Mouse (Mus musculus): ENCODE results near the gene Bag6. TPM values are rescaled to one million over a fixed set of nuclear protein-coding genes. Genes with fewer than 3 reads are reported as not detected.

Gene Bag6
- 82.5 and 82.6 TPM in 2 replicates for polyA plus RNA-seq (2015; fragmentation: Nextera tagmentation; extraction: Ambion mirVana)

DNA sequence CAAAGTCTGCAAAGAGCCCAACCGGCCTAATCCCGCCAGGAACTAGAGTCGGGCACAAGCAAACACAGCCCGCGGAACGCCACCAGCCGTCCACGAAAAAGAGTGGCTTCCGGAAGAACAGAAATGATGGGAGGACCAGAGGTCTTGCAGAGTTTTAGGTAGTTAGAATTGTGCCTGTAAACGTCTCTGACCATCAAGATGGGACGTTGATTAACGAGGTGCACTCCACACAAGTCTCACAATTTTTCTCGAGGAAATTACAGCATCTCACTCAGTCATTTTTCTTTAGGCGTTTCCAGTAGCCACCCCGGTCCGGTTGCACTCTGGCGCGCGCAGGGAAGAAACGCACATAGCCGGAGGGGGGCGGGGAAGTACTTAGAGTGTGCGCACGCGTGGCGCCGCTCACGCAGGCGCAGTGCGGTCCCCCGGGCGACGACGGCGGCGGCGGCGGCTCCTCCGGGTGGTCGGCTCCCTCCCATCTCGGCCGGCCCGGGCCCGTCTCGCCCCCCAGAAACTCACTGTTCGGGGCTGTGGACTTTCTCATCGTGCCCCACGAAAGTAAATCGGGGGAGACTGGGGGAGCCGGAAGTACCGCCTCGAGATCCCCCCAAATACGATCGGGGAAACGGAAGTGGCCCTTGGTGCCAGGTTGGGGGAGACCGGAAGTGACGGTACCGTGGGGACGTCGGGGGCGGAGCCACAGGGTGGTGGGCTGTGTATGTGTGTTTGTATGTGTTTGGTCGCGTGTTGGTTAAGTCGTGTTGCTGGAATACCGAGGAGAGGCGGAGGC is at the start of gene Bag6:
Gene Bag6 (plus strand): TSS at position 378 of the 790 bp plus-strand sequence.
- peak within 1 kb of the TSS; percentile 79 for H3K4me3 ChIP-seq
- under 1% methylated on average over 66 of the region's 66 CpGs for WGBS
- peaks cover 28% of the 10 kb centered on the region for H3K4me1 ChIP-seq
- H3K9me3 ChIP-seq (replicated peaks), result no peaks in the 10 kb centered on the region
- peak within 1 kb of the TSS; percentile 95 for H3K27ac ChIP-seq
- no peaks in the 10 kb centered on the region for H3K27me3 ChIP-seq
- H3K9ac ChIP-seq, result peak within 1 kb of the TSS; percentile 87
- peak; percentile 94 for ATAC-seq
- H3K36me3 ChIP-seq (ENCODE audit: poor library complexity, severe bottlenecking), result peaks cover 21% of the 10 kb centered on the region
- H3K4me2 ChIP-seq, result peak within 1 kb of the TSS; percentile 82

DNA sequence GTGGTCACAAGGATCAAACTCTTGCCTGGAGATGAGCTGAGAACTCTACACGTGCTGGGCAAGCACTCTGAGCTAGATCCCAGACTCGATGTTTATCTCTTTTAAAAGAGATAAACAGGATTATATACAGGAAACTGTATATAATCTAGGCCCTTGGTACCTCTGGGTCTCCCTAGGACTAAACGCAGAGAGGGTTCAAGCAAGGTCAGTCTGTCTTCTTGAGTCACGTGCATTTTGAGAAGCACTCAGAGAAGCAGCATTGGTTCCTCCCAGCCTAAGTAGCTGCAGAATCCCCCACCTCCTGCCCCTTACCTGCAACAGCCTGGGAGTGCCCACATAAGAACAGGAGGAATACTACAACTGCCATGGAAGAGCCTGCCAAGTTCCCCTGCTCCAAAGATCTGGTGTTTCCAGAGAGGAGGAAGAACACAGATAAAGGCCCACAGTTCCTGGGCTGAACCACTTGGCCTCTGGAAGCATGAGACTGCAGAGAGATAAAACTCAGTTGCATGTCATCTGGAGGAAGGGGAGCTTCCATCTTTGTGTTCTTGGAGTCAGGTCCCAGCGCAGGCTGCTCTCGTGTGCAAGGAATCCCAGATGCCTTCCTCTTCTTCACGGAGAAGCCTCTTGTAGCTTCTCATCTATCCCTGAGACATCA is 49.6 kb upstream of the Bag6 start, which contains the start of gene Ly6g6f:
Gene Ly6g6f (minus strand): TSS at position 403 of the 658 bp plus-strand sequence.
- Histone ChIP-seq H3K4me2 (no peak within 1 kb of the TSS), H3K27me3 (0 out of 2 replicates have a peak, but pooled peaks cover 3% of the 10 kb centered on the region), H3K27ac (no peak within 1 kb of the TSS), H3K4me1 (peaks cover 12% of the 10 kb centered on the region), H3K4me3 (no peak within 1 kb of the TSS), H3K9ac (no peak within 1 kb of the TSS), H3K9me3 (replicated peaks) (no peaks in the 10 kb centered on the region), H3K36me3 (ENCODE audit: poor library complexity, severe bottlenecking) (no peaks in the 10 kb centered on the region)
- no peak for ATAC-seq
- 85% methylated on average over 7 of the region's 7 CpGs for WGBS

DNA sequence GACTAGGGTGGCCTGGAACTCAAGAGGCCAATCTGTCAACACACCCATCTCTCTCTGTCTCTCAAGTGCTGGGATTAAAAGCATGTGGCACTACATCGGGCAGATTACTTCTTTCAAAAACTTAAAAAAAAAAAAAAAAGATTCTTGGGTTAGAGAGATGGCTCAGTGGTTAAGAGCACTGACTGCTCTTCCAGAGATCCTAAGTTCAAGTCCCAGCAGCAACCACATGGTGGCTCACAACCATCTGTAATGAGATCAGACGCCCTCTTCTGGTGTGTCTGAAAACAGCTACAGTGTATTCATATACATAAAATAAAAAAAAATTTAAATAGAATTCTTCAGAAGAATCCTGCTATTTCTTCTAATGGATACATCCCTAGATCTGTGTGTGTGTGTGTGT is 46.8 kb upstream of the Bag6 start:
- Histone ChIP-seq H3K27ac (no peak overlapping the region), H3K4me1 (peaks cover 19% of the 10 kb centered on the region), H3K4me2 (no peak overlapping the region), H3K9ac (no peak overlapping the region), H3K36me3 (ENCODE audit: poor library complexity, severe bottlenecking) (peaks cover 17% of the 10 kb centered on the region), H3K4me3 (no peak overlapping the region), H3K9me3 (replicated peaks) (no peaks in the 10 kb centered on the region), H3K27me3 (0 out of 2 replicates have a peak, but pooled peaks cover 3% of the 10 kb centered on the region)
- whole genome bisulfite sequencing, result 61% methylated on average over 2 of the region's 2 CpGs
- no peak for ATAC-seq

DNA sequence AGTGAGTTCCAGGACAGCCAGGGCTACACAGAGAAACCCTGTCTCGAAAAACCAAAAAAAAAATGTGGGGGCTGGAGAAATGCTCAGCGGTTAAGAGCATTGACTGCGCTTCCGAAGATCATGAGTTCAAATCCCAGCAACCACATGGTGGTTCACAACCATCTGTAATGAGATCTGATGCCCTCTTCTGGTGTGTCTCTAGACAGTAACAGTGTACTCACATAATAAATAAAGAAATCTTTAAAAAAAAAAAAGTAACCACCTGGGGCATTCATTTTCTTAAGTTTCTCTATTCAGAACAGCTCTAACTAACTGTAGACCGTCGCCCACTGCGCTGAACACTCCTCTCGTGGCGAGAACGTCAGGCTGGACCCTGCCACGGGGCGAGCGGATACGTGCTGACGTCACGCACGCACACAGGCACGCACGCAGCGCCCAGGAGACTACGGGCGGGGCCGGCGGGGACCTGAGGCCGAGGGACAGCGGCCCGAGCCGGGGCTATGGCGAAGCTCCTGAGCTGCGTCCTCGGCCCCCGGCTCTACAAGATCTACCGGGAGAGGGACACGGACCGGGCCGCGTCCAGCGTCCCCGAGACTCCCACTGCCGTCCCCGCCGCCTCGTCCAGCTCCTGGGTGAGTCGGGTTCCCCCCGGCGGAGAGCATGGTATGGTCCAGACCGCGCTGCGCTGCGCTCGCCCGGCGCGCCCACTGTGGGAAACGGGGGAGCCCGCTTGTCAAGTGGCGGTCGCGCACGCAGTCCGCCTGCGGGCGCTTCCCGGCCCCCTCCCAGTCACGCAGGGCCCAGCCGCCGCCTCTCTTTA is 45.9 kb upstream of the Bag6 start, which contains the start of gene Abhd16a:
Gene Abhd16a (plus strand): TSS at position 439 of the 820 bp plus-strand sequence.
- WGBS, result 4% methylated on average over 52 of the region's 67 CpGs
- 0 out of 2 replicates have a peak, but pooled peaks cover 3% of the 10 kb centered on the region for H3K27me3 ChIP-seq

DNA sequence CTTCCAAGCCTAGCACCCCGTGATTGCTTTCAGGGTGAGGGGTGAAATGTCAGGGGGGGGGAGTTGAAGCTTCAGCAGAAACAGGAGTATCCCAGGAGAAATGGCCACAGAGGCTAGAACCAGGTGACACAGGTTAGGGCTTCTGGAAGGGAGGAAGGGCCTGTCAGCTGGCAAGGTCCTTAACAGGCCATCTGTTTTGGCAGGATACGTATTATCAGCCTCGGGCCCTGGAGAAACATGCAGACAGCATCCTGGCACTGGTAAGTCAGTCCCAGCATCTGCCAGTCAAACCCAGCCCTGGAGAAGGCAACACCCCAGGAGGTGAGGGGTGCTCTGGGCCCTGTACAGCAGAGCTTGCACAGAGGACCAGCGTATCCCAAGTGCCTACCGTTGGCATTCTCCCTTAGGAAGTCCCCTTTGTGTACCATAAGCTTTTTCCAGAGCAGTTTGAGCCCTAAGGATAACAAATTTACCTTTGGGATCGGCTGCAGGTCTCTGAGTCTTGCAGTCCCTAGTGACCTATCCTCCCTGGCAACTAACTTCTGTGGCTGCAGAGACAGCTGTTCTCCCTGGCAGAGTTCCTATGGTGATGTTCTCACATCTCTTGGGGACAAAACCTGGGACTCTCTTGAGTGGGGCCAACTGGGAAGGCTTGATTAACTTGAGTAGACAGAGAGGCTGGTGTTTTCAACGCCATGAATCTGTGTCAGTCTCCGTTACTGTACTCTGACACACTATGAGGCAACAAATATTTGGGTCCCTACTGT is 44.6 kb upstream of the Bag6 start:
- peak overlapping the region; percentile 96 for H3K27ac ChIP-seq
- 0 out of 2 replicates have a peak, but pooled peaks have one; percentile 13 for ATAC-seq

More for the DNA sequence above, 45.9 kb upstream of the Bag6 start, which contains the start of gene Abhd16a:
- peak within 1 kb of the TSS; percentile 69 for H3K4me2 ChIP-seq
- peaks cover 19% of the 10 kb centered on the region for H3K4me1 ChIP-seq
- H3K9ac ChIP-seq, result peak within 1 kb of the TSS; percentile 90
- peak; percentile 98 for ATAC-seq
- no peaks in the 10 kb centered on the region for H3K9me3 ChIP-seq (replicated peaks)
- H3K27ac ChIP-seq, result peak within 1 kb of the TSS; percentile 96
- H3K4me3 ChIP-seq, result peak within 1 kb of the TSS; percentile 60
- H3K36me3 ChIP-seq (ENCODE audit: poor library complexity, severe bottlenecking), result peaks cover 25% of the 10 kb centered on the region

DNA sequence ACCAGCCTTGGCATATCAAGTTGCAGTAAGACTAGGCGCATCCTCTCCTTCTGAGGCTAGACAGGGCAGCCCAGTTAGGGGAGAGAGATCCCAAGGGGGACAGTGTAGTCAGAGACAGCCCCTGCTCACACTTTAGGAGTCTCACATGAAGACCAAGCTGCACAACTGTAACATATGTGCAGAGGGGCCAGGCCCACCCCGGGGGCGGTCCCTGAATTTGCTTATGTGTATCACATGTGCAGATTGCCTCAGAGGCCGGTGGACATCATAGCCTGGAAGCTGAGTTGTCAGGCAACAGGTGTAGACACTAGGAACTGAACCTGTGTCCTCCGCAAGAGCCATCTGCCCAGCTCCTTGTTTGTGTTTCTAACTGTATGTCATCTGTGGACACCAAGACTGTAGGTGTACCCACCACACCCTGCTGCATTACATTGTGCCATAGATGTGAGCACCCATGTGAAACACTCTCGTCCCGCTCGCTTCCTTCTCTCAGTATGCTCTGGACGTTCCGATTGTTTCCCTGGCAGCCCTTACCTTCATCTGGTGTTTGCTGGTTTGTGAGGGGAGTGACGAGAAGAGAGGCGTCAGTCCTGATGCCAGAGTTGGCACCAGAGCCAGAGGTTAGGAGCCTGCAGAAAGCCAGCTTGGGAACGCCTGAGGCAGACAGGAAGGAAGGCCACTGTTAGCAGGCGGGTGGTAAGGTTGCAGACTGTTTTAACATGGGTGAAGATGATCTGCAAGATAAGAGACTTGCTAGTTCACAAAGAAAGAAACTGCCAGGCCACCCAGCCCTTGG is 42.4 kb upstream of the Bag6 start:
- no peaks in the 10 kb centered on the region for H3K27me3 ChIP-seq
- H3K4me1 ChIP-seq, result peaks cover 19% of the 10 kb centered on the region
- H3K36me3 ChIP-seq (ENCODE audit: poor library complexity, severe bottlenecking), result peaks cover 61% of the 10 kb centered on the region
- no peak overlapping the region for H3K9ac ChIP-seq
- no peak overlapping the region for H3K4me3 ChIP-seq
- H3K4me2 ChIP-seq, result no peak overlapping the region
- no peaks in the 10 kb centered on the region for H3K9me3 ChIP-seq (replicated peaks)
- no peak overlapping the region for H3K27ac ChIP-seq
- no peak for ATAC-seq
- 96% methylated on average over 14 of the region's 14 CpGs for WGBS

More for the DNA sequence above, 44.6 kb upstream of the Bag6 start:
- peak overlapping the region; percentile 69 for H3K4me2 ChIP-seq
- H3K4me3 ChIP-seq, result peak overlapping the region; percentile 60
- H3K9me3 ChIP-seq (replicated peaks), result no peaks in the 10 kb centered on the region
- peak overlapping the region; percentile 90 for H3K9ac ChIP-seq
- H3K27me3 ChIP-seq, result 0 out of 2 replicates have a peak, but pooled peaks cover 3% of the 10 kb centered on the region
- peaks cover 19% of the 10 kb centered on the region for H3K4me1 ChIP-seq
- H3K36me3 ChIP-seq (ENCODE audit: poor library complexity, severe bottlenecking), result peaks cover 39% of the 10 kb centered on the region
- 65% methylated on average over 8 of the region's 8 CpGs for WGBS

DNA sequence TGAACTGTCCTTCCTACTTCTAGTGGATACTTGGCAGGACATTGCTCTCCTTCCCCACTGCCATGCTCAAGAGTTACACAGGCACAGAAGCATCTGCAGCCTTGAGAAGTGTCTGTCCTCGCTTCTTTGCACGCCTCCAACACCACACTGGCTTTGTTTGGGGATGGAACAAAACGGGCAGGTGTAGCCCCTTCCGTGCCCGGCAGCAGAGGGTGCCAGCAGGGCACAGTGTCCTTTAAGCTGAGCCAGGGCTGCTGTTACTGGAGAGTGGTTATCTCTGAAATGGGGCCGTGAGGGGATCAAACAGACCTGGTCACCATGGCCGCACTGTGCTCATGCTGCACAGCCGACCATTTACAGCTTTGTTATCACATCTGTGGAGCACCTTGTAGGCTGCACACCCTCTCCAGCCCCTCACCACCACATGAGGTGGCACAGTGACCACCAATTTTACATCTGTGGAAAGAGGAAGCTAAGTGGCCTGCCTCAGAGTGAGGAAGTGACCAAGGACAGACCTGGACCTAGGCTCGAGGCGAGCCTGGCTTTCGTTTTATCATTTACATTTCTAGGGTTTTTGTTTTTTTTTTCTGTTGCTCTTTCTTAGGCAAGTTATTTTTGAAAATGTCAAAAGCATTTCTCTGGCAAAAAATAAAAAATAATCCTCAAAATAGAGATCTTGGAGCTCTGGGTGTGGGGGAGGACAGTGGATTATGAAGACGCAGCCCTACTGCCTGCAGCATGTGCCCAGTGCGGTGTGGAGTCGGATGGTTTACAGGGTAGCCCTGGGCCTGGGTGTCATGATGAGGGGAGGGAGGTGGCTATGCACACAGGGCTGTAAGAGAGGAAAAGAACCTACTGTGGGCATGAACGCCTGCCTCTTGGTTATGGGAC is 40.3 kb upstream of the Bag6 start:
- Histone ChIP-seq H3K36me3 (ENCODE audit: poor library complexity, severe bottlenecking) (peaks cover 82% of the 10 kb centered on the region), H3K27ac (no peak overlapping the region), H3K4me1 (peaks cover 19% of the 10 kb centered on the region), H3K4me3 (no peak overlapping the region), H3K27me3 (no peaks in the 10 kb centered on the region), H3K9me3 (replicated peaks) (no peaks in the 10 kb centered on the region), H3K4me2 (no peak overlapping the region), H3K9ac (no peak overlapping the region; the same call in 1 of the 2 replicates)
- no peak for ATAC-seq
- 94% methylated on average over 15 of the region's 15 CpGs for WGBS

DNA sequence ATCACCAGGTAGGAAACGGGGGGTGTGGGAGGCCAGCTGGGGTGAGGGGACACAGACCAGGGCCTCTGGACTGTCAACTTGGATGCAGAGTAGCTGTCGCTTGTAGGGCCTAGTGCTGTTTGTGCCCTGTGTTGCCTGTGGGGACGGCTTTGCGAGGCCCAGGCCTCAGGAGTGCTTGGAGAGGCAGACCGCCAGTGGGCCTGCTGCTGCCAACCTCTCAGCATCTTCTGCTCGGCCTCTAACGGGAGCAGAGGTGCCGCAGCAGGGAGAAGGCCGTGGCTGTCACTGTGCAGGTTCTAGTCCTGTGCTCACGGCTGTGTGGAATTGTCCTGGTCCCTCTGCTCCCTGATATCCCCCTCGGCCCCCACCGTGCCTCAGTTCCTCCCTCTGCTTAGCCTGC is 38.4 kb upstream of the Bag6 start:
- Histone ChIP-seq H3K9ac (no peak overlapping the region), H3K27me3 (no peaks in the 10 kb centered on the region), H3K4me1 (no peaks in the 10 kb centered on the region), H3K36me3 (ENCODE audit: poor library complexity, severe bottlenecking) (peaks cover 98% of the 10 kb centered on the region), H3K27ac (no peak overlapping the region), H3K4me3 (no peak overlapping the region), H3K4me2 (no peak overlapping the region), H3K9me3 (replicated peaks) (no peaks in the 10 kb centered on the region)
- WGBS, result 85% methylated on average over 12 of the region's 12 CpGs
- ATAC-seq, result no peak

DNA sequence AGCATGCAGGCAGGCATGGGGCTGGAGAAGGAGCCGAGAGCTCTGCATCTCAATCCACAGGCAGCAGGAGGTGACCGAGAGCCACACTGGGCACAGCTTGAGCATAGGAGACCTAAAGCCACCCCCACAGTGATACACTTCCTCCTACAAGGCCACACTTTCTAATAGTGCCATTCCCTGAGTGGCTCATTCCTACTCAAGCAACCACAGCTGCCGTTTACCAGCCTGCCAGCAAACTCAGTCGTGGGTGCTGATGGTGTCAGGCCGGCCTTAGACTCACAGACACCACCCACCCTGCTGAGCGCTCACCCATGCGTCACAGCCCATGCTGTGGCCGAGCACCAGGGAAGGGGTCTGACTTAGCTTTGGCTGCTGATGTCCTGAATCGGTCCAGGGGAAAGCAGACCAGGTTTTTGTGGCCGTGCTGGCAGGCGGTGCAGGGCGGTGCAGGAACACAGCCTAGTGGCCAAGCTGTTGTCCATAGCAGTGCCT is 37.8 kb upstream of the Bag6 start:
- H3K36me3 ChIP-seq (ENCODE audit: poor library complexity, severe bottlenecking), result peaks cover 99% of the 10 kb centered on the region
- no peaks in the 10 kb centered on the region for H3K9me3 ChIP-seq (replicated peaks)
- WGBS, result 84% methylated on average over 12 of the region's 12 CpGs

More for the DNA sequence above, 37.8 kb upstream of the Bag6 start:
- H3K4me3 ChIP-seq, result no peak overlapping the region
- ATAC-seq, result no peak
- H3K4me1 ChIP-seq, result no peaks in the 10 kb centered on the region
- no peak overlapping the region for H3K4me2 ChIP-seq
- H3K9ac ChIP-seq, result no peak overlapping the region
- H3K27me3 ChIP-seq, result no peaks in the 10 kb centered on the region
- no peak overlapping the region for H3K27ac ChIP-seq

Measured in forebrain, embryonic 13.5 days (tissue).